Mouse (Mus musculus) midbrain, embryonic 14.5 days (tissue): ENCODE measurements around the gene Tfb1m. TPM values are rescaled to one million over a fixed set of nuclear protein-coding genes. Genes with fewer than 3 reads are reported as not detected.

ENCODE experiments used
- ATAC-seq: fragments of 200-750 bp; cut with Nextera tagmentation; 2 replicates; pipeline ENCODE4 v1.8.0; 2017; ENCODE audit warnings: moderate number of reproducible peaks, moderate library complexity; ENCODE audit not compliant: low FRiP score, low TSS enrichment
- DNase-seq: peaks from one replicate; pipeline ENCODE4 v3.0.0-alpha.2; 2015
- H3K27ac ChIP-seq: fragments of 300-500 bp; sonication (generic); replicated peaks from 2 replicates; pipeline ENCODE4 v1.5.1; 2014; ENCODE audit warnings: mild to moderate bottlenecking, low read depth, low read length, moderate library complexity
- H3K27me3 ChIP-seq: fragments of 300-500 bp; sonication (generic); 2 replicates; pipeline ENCODE4 v1.6.1; 2014; ENCODE audit warnings: low read length, control low read depth, mixed read lengths; ENCODE audit not compliant: control insufficient read depth, insufficient read depth
- H3K36me3 ChIP-seq: fragments of 300-500 bp; sonication (generic); 2 replicates; pipeline ENCODE4 v1.6.1; 2014; ENCODE audit warnings: low read length, control low read depth; ENCODE audit not compliant: control insufficient read depth, insufficient read depth
- H3K4me1 ChIP-seq: fragments of 300-500 bp; sonication (generic); 2 replicates; pipeline ENCODE4 v1.6.1; 2014; ENCODE audit warnings: mild to moderate bottlenecking, antibody characterized with exemption, low read length, control low read depth; ENCODE audit not compliant: control insufficient read depth, insufficient read depth
- H3K4me2 ChIP-seq: fragments of 300-500 bp; sonication (generic); 2 replicates; pipeline ENCODE4 v1.6.1; 2014; ENCODE audit warnings: mild to moderate bottlenecking, low read length, moderate library complexity
- H3K4me3 ChIP-seq: fragments of 300-500 bp; sonication (generic); replicated peaks from 2 replicates; pipeline ENCODE4 v1.5.1; 2014; ENCODE audit warnings: low read depth, low read length
- H3K9ac ChIP-seq: fragments of 300-500 bp; sonication (generic); replicated peaks from 2 replicates; pipeline ENCODE4 v1.6.1; 2014; ENCODE audit warnings: mild to moderate bottlenecking, low read length, moderate library complexity
- H3K9me3 ChIP-seq: fragments of 300-500 bp; sonication (generic); 2 replicates; pipeline ENCODE4 v1.6.1; 2016; ENCODE audit warnings: low read length, control low read depth, mixed read lengths; ENCODE audit not compliant: control insufficient read depth
- WGBS: fragments of 180-500 bp; shearing (Covaris S2); extraction: QIAGEN DNeasy Blood & Tissue Kit; methylation state at CpG from one replicate; pipeline ENCODE4 v1.1.7; 2014; 5-methylcytosine and 5-hydroxymethylcytosine counted together
- polyA plus RNA-seq: library from polyadenylated mRNA; unstranded; fragments of >200 nt; fragmentation: Nextera tagmentation; extraction: Ambion mirVana; gene quantifications from 2 replicates; pipeline ENCODE4 v1.2.1, GENCODE M21; 2014

The Tfb1m gene
- polyA plus RNA-seq, 1 experiment from 2014 or later, result 12.7 TPM

DNA sequence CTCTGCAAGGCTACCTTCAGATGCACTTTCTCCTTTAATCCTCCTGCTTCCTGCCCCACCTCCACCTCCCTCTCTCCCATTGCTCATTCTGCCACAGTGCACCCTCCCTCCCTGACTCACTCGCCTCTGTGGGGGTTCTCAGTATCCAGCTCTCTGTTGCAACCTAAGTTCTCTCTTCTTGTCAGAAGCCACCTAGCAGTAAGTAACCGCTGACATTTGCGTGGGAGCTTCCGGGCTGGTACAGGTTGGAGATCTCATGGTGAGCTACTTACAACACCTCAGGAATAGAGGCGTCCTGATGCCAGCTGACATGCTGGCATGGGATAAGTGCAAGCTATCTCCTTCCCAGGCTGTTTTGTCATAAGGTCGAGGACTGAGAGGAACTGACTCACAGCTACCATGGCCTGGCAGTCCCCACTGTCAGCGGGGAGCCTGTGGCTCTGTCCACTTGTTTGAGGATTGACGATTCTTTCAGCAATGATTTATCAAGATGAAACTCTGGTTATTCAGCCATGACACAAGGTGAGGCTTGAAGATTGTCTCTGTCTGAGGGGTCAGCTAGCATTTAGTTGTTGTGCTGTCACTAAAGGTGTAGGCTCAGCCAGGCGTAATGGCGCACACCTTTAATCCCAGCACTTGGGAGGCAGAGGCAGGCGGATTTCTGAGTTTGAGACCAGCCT, 67.2 kb downstream of the Tfb1m start:
- WGBS, result 86% methylated on average over 11 of the region's 11 CpGs
- no peak overlapping the region for H3K9ac ChIP-seq
- no peaks in the 10 kb centered on the region for H3K27me3 ChIP-seq
- no peaks in the 10 kb centered on the region for H3K36me3 ChIP-seq
- H3K4me1 ChIP-seq, result no peaks in the 10 kb centered on the region
- no peak overlapping the region for H3K27ac ChIP-seq
- H3K9me3 ChIP-seq, result no peaks in the 10 kb centered on the region
- ATAC-seq (no peak), DNase-seq (no peak)
- H3K4me3 ChIP-seq, result no peak overlapping the region
- H3K4me2 ChIP-seq, result no peak overlapping the region

DNA sequence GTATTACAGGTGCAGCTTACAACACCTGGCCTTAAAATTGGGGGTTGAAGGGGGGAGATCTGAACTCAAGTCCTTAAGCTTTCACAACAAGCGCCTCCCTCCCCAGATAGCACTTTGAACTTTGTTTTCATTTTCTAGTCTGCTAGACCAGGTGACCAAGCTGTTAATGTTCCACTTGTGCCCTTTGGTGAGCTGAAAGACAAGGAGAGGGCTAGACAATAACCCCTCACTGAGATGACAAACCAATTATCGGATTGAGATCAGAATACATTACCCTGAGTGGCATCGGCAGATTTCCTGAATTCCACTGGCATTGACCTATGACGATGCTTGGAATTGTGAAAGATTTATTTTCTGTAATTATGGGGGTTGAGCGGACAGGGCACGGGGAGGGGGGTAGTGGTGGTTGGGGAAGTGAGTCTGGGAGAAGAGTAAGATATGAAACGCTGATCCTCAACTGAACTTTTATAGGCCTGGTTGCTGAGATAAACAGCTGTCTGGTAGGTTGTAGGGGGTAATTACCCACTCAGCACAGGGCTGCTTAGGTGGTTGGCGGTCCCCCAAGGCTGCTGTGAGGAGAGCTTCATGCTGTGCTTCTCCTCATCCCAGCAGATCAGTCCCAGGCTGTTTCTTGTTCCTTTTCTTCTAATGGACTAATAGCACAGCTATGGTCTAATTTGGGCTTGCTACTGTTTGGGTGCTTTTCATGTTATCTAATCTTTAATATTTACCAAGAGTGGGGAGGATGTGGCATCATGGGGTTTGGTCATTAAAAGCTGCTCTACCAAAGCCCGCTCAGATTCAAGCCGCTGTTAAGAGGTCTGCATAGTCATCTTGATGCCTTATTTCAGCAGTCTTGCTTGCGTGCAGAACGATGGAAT, 69.6 kb downstream of the Tfb1m start:
- DNase-seq (no peak), ATAC-seq (no peak)
- 76% methylated on average over 12 of the region's 12 CpGs for WGBS
- Histone ChIP-seq H3K9ac (no peak overlapping the region), H3K9me3 (no peaks in the 10 kb centered on the region), H3K27ac (no peak overlapping the region), H3K4me3 (no peak overlapping the region), H3K36me3 (no peaks in the 10 kb centered on the region), H3K4me2 (no peak overlapping the region), H3K4me1 (no peaks in the 10 kb centered on the region), H3K27me3 (no peaks in the 10 kb centered on the region)

DNA sequence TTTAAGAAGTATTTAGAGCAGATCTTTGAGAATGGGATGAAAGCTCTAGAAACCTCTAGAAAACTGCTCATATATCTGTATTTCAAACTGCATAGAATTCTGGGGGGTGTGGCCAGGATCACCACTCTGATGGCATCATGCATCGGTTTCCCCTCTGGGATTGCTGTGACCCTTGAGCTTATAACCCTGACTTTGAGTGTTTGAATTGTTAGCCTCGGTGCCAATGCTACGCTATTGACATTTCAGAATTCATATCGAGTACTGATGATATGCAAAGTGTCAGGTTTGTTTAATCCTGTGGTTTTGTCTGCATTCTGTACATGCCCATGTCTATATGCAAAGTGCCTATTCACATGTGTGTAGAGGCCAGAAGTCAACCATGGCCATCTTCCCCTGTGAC, 70.4 kb downstream of the Tfb1m start:
- no peaks in the 10 kb centered on the region for H3K36me3 ChIP-seq
- no peak overlapping the region for H3K9ac ChIP-seq
- H3K4me2 ChIP-seq, result no peak overlapping the region
- ATAC-seq, result no peak
- no peak overlapping the region for H3K4me3 ChIP-seq
- no peaks in the 10 kb centered on the region for H3K4me1 ChIP-seq
- H3K9me3 ChIP-seq, result no peaks in the 10 kb centered on the region
- H3K27ac ChIP-seq, result no peak overlapping the region
- no peaks in the 10 kb centered on the region for H3K27me3 ChIP-seq
- DNase-seq, result no peak
- 93% methylated on average over 4 of the region's 4 CpGs for WGBS

DNA sequence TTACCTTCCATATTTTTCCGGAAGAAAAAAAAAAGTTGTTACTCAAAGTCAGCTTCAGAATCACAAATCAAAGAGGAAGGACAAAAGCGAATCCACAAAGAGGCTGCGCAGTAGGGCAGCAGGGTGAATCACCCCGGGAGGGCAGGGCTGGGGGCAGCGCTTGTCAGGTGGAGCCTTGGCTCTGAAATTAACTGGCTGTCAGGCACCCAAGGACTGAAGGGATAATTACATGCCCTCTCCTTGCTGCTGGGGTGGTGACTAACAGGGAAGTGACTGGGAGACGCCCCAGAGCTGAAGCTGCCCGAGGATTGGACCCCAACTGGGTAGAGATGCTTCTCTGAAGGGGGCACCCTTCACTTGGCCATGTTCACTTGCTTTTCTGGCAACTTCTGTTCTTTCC, 71.7 kb downstream of the Tfb1m start:
- Histone ChIP-seq H3K36me3 (no peaks in the 10 kb centered on the region), H3K27me3 (no peaks in the 10 kb centered on the region), H3K9ac (no peak overlapping the region), H3K4me3 (no peak overlapping the region), H3K27ac (no peak overlapping the region), H3K9me3 (no peaks in the 10 kb centered on the region), H3K4me1 (no peaks in the 10 kb centered on the region), H3K4me2 (no peak overlapping the region)
- DNase-seq (no peak), ATAC-seq (no peak)
- 77% methylated on average over 7 of the region's 7 CpGs for WGBS

DNA sequence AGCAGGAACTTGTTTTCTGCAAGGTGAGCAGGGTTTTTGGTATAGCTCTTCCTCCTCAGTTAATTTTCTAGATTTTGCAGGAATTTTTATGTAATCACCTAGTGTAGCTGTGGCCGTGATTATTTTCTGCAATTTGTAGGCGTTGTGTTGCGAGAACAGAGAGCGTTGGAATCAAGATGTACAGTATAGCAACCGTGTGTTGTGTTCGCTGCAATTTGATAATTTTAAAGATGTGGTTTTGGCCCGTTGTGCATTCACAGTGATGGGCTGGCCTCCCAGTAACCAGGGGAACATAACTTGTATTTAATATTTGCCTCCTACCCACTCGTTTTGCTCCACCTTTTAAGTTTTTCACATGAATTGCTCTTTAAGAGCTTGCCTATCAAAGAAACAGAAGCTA, 74.5 kb downstream of the Tfb1m start:
- no peaks in the 10 kb centered on the region for H3K36me3 ChIP-seq
- no peaks in the 10 kb centered on the region for H3K4me1 ChIP-seq
- H3K27ac ChIP-seq, result no peak overlapping the region
- ATAC-seq, result no peak
- no peak overlapping the region for H3K4me3 ChIP-seq
- DNase-seq, result no peak
- 92% methylated on average over 8 of the region's 8 CpGs for WGBS
- H3K9me3 ChIP-seq, result no peaks in the 10 kb centered on the region
- no peaks in the 10 kb centered on the region for H3K27me3 ChIP-seq
- H3K9ac ChIP-seq, result no peak overlapping the region
- no peak overlapping the region for H3K4me2 ChIP-seq

DNA sequence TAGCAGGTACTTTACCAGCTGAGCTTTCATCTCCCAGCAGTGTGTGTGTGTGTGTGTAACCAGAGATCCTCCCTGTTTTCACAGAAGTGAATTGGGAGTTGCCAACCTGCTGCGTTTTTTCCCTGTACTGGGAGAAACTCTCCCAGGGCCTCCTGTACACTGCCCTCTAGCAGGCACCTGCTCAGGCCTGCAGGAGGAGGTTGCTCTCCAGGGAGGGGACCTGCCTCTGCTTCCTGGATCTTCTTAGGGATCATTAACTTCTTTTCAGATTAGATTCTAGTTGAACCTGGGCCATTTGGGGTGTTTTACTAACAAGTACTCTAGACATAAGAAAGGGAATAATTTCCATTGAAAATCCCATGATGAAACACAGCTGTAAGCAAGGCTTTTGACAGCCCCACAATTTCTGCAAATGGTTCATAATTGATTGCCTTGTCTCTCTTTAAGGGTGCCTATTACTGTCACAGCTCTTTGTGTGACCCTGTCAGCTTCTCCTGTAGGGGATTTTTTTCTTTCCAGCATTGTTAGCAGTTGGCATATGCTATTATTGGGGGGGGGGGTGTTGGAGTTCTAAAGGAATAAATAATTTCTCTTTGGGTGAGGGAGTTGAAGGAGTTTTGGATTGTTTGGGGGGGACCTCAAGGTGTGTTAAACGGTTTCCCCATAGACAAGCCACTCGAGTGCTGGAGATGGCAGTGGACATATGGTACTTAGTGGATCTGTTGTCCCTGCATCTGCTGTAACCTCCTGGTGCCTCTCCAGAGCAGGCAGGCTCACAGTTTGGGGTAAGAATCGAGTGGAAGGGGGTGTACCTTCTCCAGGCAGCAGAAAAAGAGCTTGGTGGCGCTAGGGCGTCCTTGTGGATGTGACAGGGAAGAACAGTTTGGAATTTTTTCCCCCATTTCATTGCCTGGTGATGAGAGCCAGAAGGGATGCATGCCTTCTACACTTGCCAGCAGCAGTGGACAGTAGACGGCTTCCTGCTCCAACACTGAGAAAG, 75.7 kb downstream of the Tfb1m start:
- Histone ChIP-seq H3K27me3 (no peaks in the 10 kb centered on the region), H3K4me2 (no peak overlapping the region), H3K27ac (no peak overlapping the region), H3K4me1 (no peaks in the 10 kb centered on the region), H3K9me3 (no peaks in the 10 kb centered on the region), H3K9ac (no peak overlapping the region), H3K36me3 (no peaks in the 10 kb centered on the region), H3K4me3 (no peak overlapping the region)
- ATAC-seq, result no peak
- WGBS, result 72% methylated on average over 7 of the region's 7 CpGs
- DNase-seq, result no peak

DNA sequence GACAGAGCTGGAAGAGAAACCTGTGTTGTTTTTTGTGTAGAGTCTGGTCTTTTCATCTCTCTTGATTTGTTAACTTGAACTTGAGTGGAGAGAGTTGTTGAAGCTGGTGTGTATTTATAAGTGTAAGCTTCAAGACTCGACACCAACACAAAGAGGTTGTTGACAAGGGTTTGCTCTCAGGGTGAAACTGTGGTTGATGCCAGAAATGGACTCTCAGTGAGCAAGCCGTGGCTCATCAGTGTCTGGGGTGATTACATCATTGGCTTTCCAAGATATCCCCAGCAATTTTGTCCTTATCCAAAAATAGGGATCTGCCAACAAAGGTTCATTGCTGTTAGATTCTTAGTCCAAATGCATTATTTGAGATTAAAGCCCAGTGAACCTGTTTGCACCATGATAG, 81.0 kb downstream of the Tfb1m start:
- Histone ChIP-seq H3K9me3 (no peaks in the 10 kb centered on the region), H3K27ac (no peak overlapping the region), H3K4me3 (no peak overlapping the region), H3K9ac (no peak overlapping the region), H3K4me2 (no peak overlapping the region), H3K27me3 (no peaks in the 10 kb centered on the region), H3K4me1 (no peaks in the 10 kb centered on the region), H3K36me3 (no peaks in the 10 kb centered on the region)
- ATAC-seq (no peak), DNase-seq (no peak)
- WGBS, result 80% methylated on average over 2 of the region's 2 CpGs

DNA sequence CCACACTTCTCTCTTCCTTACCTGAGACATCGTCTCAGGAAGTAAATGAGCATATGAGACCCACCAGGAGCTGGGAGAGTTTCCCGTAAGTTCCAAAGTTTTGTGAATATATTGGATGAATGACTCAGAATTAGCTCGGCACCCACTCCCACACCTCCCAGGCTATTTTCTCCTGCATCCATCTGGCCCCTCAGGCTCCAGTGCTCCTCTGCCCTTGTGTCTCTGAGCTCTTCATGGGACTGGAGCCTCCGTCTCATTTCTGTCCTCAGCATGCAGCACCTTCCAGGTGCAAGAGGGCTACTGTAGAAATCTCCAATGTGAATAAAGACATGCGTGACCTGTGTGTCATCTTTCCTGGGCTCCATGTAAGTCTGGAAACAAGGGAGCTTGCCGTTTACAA, 85.6 kb downstream of the Tfb1m start:
- Histone ChIP-seq H3K9ac (no peak overlapping the region), H3K36me3 (no peaks in the 10 kb centered on the region), H3K4me3 (no peak overlapping the region), H3K27me3 (no peaks in the 10 kb centered on the region), H3K4me1 (no peaks in the 10 kb centered on the region), H3K9me3 (no peaks in the 10 kb centered on the region), H3K27ac (no peak overlapping the region), H3K4me2 (no peak overlapping the region)
- WGBS, result 81% methylated on average over 6 of the region's 6 CpGs
- DNase-seq, result no peak
- ATAC-seq, result no peak
